Mouse (Mus musculus): Measurements from ENCODE around the gene Slc22a15.

Gene Slc22a15

DNA sequence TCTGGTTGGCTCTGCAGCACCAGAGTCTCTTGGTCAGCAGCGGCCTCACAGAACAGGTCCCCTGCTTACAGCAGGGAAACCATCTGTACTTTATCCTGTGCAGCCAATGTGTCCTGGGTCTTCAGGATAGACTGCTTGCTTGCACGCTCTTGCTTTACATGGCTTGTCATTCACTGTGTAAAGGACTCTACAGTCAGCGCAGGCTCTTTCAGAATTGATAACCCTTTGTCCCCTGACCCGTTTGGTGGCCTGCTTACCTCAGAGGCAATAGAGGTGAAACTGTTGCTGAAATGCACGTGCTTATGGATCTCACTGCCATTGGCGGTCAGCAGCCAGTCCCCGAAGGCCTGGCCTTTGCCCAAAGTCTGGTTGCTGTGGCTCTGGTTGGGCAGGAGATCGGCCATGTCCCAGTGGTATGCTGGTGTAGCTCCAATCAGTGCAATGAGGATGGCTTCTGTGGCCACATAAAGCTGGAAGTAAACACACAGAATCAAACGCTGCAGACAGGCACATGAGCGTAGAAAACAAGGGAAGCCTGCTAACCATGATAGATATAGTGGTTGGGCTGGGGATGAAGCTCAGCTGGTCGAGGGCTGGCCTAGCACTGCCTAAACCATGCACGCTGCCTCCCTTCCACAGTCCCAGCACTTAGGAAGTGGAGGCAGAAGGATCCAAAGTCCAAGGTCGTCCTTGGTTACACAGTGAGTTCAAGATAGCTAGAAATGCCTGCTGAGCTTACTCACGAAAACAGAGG, 9.0 kb downstream of the Slc22a15 start:
- DNase-seq, result peak; percentile 82

DNA sequence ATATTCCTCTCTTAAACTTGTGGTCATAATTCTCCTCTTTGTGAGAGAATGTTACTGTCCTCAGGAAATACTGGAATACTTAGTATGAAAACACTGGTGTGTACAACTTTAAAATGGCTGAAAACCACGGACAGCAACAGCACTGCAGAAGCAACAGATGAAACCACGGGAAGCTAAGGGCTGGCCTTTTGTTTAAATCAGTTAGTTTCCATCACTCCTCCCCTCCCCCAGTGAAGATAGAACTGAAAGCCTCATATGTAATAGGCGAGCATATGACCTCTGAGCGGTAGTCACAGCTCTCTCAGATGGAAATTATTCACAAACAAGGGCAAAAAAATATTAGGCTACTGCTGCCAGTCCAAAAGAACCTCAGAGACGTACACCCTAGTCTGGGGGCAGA, 10.0 kb downstream of the Slc22a15 start:
- peak; percentile 34 for DNase-seq

DNA sequence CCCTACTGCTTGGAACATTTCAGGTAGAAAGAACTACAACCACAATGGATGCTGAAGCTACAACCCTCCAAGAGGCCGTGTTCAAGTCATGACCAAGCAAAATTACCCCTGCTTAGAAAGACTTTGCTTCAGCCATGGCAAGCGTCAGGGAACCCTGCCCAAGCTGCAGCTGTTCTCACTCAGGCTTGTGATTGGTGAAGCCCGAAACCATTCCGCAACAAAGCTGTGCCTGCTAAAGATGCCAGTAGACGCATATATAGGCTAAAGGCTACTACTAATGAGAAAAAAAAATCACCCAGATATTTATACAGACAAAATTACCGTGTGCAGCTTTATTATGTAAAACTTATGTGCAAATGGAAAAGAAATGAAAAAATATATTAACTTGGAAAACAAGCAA, 12.2 kb downstream of the Slc22a15 start:
- peak; percentile 75 for DNase-seq

DNA sequence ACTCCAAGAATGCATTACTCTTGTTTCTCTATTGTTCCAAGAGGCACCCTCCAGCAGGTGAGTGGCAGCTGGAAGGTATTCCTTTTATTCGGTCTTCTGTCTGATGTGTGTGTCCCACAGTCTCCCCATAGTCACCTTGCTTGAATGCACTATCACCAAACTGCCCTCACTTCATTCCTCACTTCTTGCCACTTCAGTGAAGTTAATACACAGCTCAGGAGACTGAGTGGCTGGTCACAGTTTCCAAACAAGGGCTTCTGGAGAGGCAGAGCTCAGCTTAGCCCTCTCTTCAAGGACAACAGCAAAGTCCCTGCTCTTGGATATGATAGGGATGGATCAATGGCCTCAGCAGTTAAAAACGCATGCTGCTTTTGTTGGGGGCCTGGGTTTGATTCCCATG, 17.2 kb downstream of the Slc22a15 start:
- DNase-seq, result no peak

DNA sequence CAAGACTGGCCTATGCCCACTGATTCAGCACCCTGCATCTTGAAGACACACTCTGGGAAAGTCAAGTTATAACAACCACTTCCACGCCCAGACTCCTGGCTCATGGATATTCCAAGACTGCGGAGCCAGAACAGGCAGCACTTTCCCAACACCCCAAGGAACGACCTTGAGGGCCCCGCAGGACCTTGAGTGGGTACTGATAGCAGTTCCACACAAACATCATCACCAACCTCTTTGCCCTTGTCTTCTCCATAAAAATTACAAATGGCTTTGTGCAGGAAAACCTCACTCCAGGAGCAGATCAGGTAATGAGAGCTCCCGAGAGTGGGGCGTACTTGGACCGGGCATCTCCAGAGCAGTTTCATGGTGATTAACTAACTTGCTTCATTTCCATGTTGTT, 19.5 kb downstream of the Slc22a15 start:
- DNase-seq, result peak; percentile 87

DNA sequence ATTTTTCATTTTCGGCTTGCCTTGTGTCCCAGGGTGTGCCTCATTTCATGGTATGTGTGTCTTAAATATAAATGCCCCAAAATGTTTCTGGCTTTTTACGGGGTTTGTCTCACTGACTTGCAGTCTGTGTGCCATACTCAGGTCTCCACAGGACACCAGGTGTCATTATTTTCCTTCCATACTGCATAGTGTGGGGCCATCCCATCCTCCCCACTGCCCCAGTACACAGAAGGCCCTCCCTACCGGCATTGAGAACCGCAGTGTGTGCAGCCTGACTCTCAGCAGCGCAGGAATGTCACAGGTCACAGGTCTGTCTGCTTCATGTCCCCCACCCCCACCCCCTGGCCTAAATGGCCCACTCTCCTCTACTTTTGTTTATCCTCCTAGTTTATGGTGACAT, 21.2 kb downstream of the Slc22a15 start:
- peak; percentile 46 for DNase-seq

DNA sequence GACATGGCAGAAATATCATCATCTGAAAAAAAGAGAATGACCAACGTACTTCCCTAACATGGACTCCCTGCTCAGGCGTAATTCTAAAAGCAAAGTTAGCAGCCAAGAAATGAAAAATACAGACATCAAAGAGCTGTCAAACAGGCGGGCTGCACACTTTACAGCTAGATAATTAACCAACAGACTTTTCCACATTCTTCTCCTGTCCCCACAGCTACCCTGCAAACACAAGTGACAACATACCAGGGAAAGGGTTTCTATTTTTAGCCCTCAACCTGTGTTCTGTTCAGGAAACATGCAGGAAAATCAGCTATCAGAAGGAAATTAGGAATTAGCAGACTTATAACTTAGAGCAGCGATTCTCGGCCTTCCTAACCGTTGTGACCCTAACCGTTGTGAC, 21.9 kb downstream of the Slc22a15 start:
- peak; percentile 33 for DNase-seq

DNA sequence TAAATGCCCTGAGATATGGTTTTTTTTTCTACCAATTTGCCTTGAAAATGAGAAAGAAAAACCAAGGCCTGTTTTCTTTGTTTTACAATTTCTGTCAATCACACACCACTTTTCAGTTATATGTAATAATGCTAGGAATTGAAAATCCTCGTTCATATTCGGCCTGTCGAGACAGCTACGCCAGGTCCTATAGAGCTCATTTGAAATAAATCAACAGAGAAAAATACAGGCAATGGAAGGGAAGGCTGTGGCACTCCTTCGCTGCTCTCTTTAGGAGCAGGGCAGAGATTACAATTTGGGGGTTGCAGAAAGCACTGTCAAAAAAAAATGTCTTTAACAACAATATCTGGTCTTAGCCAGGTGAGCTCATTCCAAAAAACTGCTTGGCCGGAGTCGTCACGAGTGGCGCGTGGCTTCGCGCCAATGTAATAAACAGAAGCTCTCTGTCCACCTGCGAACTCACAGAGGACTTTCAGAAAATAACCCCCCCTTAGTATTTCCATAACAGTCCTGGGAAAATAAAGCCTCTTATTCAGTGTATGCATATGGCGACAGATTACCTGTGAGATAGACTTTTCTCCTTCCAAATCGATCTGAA, 26.8 kb downstream of the Slc22a15 start:
- no peak for DNase-seq

DNA sequence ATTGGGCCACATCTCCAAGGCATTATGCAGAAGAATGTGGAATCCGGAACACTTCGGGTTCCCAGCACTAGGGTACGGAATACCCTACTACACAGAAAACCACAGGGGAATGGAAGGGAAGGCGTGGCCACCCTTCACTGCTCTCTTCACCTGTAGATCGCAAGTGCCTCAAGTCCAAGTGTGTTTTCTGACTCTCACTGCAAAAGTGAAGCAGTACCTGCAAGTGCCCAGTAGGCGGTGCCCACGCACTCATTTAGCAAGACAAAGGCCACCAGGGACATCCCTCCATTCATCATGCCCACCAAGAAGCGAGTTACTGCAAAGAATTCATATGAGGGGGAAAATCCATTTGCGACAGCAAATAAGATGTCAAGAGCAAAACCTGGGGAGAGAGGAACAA, 27.4 kb downstream of the Slc22a15 start:
- DNase-seq, result peak; percentile 92

DNA sequence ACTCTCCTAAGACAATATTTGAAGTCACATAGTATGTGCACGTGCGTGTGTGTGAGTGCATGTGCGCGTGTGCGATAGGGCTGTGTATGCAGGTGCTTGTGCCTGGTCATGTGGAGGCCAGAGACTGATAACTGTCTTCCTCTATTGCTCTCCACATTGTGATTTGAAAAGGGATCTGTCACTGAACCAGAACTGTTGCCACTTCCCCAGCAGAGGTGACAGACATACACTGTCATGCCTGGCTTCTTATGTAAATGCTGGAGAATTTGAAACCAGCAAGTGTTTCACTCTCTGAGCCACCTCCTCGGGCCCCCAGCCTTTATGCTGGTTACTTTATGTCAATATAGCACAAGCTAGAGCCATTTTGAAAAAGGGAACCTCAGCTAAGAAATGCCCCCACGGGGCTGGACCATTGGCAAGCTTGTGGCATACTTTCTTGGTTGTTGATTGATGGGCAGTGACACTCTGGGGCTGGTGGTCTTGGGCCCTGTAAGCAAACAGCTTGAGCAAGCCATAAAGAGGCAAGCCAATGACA, 28.8 kb downstream of the Slc22a15 start:
- no peak for DNase-seq

DNA sequence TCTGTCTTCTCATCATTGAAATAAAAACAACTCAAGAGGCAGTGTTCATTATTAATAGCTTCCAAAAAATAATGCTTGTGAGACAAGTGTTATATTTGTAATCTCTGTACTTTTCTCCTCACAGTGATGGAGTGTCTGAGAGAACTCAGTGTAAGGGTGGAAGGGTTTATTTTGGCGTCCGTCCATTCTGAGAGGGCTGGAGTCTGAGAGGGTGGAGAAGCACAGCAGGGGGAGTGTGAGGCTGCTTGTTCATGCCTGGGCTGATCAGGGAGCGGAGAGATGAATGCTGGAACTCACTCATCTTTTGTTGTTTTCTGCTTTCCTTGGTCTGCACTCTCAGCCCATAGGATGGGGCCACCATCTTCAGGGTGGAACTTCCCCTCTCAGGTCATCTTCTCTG, 38.7 kb downstream of the Slc22a15 start:
- peak; percentile 92 for DNase-seq

DNA sequence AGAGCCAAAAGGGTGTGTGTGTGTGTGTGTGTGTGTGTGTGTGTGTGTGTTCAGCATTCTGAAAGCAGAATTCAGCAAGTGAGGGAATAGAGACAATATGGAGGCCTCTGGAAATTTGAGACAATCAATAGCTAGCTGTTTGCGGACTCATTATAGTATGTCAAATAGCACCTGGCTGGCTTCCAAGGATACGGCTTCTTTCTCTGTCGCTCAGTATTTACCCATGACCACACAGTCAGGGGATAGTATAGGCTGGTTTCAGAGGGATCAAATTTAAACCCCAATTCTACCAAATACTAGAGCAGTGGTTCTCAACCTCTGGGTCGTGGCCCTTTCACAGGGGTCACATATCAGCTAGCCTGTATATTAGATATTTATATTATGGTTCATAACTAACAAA, 39.2 kb downstream of the Slc22a15 start:
- DNase-seq, result peak; percentile 88

DNA sequence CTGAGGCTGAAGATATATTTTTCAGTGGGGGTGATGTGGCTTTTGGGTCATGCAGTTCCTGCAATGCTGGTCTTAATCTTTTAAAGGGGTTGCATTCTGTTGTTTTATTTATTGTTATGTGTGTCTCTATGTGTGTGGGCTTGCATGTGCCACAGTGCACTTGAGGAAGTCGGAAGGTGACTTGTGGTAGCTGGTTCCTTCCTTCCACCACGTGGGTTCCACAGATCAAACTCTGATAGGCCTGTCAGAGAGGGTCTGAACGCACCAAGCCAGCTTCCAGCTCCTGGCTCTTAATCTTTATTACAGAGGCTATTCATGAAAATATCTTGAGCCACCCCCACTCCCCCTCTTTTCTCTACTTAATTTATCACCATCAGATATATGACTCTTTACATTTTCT, 40.4 kb downstream of the Slc22a15 start:
- peak; percentile 59 for DNase-seq

DNA sequence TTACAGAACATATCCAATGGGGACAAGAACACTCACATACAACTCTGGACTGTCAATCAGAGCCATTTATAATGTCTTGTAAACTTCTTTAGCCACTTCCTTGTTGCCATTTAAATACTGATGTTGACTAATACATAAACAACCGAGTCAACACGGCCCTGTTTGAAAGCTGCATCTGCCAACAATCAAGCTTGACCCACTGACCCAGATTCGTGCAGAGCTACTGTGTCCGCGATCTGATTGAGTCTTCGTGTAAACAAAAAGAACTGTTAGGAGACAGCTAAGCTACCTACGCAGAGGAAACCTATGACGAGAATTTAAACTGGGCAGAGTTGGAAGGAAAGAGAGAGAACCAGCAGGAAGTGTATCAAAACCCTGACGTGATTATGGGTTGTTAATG, 42.5 kb downstream of the Slc22a15 start:
- DNase-seq, result peak; percentile 72

DNA sequence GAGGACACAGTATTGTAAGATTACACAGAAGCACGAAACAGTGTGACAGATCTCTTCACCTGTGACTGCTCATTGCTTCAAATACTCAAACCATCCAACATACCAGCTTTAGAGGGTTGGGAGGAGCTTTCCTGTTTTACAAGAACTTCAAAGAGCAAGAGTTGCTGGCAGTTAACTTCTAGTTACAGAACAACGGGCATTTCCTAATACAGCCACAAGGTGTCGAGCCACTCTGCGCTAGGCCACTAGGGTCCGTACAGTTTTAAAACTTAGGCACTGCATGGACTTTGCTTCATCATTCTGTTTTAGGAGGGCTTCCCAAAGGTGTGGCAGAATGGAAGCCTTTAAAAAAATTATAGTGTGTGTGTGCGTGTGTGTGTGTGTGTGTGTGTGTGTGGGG, 43.4 kb downstream of the Slc22a15 start:
- peak; percentile 50 for DNase-seq

DNA sequence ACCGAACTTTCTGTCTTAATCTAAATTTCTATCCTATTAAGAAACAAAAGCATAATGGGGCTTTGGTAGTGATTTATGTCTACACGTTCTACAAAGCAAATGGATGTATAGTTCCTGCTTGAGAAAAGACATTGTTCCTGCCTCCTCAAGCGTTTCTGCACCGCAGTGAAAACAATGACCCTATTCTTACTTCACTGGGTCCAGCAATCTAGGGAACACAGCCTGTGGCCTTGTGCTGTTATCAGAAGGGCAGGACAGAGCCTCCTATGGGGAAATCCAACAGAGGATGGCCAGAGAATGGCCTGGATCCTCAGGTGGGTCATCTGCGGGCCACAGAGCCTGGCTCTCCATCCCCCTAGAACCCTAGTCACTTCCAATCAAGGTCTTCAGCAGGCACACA, 46.1 kb downstream of the Slc22a15 start:
- peak; percentile 45 for DNase-seq

DNA sequence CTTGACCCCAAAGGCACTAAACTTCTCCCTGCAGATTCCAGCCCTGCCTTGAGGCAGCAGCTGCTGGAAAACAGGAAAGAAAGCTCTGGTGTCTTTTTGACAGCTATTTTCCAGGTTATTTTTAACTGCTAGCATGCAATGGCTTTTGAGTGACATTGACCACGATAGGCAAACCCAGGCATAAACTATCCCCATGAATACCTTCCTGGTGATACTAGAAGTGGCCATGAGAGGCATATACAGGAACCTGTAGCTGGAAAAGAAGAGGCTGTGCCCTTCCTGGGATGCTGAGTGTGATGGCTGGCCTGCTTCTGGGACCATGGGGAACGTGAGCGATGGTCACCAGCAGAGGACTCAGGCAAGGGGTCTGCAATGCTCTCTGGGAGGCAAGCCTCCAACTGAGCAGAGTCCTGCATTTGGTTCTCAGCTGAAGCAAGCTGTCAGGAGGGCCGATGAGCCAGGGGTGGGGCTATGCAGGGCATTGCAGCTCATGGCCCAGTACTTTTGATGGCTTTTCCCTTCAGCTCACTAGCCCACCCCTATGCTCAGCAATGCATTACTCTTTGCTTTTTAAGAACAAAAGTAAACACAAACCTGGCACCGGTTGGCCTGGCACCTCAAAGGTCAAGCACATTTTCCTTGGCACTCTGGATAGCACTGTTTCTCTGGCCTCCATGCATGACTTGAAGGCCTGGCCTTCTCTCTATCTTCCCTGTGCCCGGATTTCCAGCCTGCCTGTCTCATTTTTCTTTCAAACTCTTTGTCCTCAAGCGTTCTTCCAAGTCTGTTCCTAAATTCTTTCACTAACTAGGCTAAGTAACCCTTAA, 47.6 kb downstream of the Slc22a15 start:
- peak; percentile 76 for DNase-seq

DNA sequence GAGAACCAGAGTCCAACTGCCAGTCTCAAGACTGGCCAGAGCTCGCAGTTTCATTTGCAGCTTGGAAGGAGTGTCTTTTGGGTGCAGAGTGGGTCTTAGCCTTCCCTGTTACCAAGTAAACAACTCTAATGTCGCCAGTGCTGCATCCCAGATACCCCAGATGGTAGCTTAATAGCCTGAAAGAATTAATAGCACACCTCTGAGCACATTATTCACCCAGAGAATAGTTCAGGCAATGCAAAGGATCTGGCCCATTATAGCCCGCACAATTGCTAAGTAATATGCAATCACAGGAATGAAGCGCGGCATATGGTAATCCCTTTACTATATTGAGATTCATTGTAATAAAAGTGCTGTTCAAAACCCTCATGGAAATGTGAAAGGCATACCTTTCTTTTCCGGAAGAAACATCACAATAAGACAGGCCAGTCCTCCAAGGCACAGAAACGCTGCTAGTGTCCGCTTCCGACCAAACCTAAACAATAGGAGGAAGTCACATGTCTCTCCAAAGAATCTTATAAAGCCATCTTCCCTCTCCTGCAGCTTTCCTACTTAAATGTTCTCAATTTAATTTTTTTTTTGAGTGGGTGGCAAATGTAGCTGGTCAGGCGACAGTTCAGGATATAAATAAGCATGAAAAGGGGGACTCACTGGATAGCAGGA, 48.9 kb downstream of the Slc22a15 start:
- DNase-seq, result peak; percentile 92

DNA sequence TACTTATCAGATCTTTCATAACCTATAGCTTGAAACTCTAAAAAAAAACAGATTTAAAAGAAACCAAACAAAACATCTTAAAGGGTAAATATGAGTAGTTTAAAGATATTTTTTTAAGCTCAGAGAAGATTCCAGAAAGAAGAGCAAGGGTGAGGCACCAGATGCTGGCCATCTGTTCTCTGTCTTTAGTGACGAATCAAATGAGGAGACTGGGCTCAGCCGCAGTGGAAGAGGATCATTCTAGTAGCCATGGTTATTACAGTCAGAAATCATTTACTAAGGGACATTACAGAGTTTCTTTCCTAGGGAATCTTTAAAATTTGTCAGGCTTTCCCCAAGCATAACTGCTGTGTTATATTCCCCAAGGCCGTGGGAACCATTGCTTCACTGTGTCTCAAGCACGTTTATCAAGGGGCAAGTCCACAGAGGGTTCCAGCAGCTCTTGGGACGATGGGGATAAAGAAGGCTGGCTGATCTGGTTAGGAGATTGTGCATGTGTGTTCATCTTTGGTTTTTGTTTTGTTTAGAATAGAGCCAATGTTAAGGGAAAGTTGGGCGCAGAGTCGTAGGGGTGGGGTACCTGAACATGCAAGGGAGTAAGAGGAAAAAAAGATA, 51.1 kb downstream of the Slc22a15 start:
- DNase-seq, result peak; percentile 82

DNA sequence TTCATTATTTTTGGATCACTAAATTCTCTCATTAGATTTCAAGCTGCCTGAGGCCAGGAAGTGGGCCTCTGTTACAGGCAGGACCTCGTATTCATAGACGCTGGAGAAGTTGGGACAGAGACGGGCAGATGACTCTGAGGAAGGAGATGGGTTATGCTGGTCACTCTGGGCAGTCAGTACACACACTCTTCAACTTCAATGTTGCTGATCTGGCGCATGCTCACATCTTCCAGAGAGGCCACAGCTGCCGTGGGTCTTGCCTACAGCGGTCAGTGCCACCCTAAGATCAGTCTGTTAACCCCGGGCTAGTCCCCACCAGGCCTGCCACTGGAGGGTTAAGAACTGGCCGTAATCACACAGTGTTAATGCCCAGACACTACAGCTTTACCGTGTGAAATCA, 52.3 kb downstream of the Slc22a15 start:
- peak; percentile 53 for DNase-seq

DNA sequence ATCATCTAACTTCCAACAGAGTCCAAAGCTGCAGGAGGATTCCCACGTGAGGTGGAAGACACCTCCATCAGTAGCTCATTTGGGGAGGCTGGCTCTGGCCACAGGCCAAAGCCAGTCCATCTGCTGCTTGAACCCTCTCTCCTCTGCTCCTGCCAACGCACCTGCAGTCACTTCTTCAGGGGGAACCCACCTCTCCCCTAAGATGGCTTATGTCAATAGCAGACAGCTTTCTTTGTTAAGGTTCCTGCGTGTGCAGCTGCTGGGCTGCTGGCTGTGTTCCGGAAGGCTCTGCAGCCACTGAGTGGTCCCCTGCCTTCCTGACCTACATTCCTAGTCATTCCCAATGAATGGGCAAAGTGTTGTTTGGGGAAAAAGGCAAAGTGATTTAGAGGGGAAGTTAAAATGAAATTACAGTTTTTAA, 57.2 kb downstream of the Slc22a15 start:
- peak; percentile 85 for DNase-seq

DNA sequence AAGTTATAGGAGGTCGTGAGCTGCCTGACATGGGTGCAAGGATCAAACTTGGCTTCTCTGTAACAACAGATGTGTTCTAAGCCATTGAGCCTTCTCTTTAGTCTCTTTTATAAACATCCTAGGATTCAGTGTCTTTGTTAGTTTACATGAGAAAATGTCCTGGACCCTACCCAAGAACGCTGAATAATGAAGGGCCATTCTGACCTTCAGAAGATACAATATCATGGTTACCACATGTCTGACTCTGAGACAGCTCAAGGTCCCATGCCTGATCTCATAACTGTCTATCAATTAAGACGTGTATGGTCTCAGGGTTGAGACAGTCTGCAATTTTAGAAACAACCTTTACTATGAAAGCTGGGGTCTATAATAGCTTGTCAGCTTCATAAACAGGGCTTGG, 62.4 kb downstream of the Slc22a15 start:
- DNase-seq, result no peak

DNA sequence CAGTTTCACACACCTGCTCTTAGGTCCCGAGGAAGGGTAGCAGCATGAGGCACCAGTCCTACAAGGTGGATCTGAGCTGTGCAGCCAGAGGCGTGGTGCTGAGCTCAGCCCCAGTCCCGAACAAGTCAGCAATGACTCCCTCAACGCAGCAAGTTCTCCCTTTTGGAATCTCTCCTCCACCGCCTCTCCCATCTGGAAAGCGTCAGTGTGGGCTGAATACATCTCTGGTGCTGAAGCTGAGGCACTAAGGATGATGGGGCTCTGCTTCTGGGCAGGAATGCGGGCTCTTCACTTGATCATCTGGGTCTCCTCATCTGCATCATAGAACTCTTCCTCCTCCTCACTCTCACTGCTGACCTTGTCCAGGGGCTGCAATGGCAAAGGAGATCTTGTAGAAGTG, 64.1 kb downstream of the Slc22a15 start:
- no peak for DNase-seq
